Mouse (Mus musculus) gastrocnemius, adult 8-10 months (tissue): ENCODE results near the gene Myo16. TPM values are rescaled to one million over a fixed set of nuclear protein-coding genes. Genes with fewer than 3 reads are reported as not detected.

Experiments used
- DNase-seq, 2 experiments: peaks; one replicate each; pipeline ENCODE4 v3.0.0; 2022; ENCODE audit warnings: low spot score in 2 of 2
- total RNA-seq, 4 experiments: library from RNA; stranded (reverse); gene quantifications; 2 replicates each; pipeline ENCODE4 v1.2.4; 2022

Myo16 gene
- total RNA-seq, 4 experiments from 2014 or later = 0.04 to 0.17 TPM; not detected in 2

DNA sequence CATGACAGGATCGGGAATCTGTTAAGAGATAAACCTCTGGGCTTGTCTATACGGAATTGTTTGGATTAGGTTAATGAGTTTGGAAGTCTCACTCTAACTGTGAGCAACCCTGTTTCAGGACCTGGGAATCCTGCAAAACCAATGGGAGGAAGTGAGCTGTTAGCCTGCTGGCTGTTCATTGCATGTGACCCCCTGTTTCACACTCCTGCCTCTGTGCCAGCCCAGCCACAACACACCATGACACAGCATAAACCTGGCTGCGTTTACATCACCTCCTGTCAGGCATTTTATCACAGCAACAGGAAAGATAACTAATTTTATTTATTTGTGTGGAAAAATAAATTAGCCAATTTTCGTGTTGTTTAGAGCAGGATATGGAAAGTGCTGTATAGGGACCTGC lies 138.9 kb downstream of the Myo16 start:
- no peak for DNase-seq

GRCm38 (mm10) chr8:10300797-10301196 lies 147.1 kb downstream of the Myo16 start:
- DNase-seq = no peak

DNA sequence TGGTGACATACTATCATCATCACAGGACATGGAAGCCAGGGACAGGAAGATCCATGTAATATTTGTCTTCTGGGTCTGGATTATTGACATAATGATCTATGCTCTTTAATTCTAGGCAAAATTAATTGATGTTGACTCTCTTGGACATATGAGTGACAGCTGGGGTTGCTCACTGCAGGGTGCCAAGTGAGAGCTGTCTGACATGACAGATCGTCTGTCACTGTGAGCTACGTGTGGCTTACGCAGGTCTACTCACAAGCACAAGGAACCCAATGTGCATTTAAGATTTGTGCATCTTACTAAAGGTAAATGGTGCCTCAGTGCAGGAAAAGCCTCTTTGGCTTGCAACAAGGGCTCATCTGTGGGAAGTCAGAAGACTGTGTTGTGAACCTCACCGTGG lies 149.3 kb downstream of the Myo16 start:
- DNase-seq = no peak

DNA sequence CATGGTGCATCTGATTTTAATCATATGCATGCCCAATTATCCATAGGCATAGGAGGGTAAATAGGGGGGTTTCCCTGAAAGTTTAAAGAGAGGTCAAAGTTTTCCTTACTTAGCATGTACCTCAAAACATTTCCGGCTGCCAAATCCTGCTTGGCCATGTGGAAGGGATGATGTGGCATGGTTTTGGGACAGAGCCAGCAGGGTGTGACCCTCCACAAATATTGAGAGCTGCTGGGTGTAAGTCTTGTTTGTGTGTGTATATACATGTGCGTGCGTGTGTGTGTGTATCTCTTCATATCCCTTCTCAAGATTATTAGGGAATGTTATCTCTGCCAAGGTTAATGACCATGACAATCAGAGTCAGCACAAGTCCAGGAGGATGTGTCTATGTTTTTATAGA lies 150.3 kb downstream of the Myo16 start:
- DNase-seq = no peak

DNA sequence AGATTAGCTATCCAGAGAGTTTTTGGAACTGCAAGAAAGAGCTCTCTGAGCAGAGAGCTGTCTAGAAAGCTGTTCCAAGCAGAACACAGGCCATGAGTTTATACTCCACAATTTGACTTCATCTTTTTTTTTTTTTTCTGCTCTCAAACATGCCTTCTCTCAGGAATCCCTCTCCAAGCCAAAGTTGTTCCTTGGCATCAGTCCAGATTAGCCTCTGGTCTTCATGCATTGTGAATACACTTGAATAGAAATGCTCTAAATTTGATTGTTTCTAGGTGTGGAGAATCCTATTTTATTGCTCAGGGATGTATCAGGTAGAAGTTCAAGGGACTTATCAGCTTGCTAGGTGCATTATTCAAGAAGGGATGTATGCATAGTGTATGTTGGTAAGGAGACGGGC lies 151.0 kb downstream of the Myo16 start:
- DNase-seq = no peak

- no peak for DNase-seq
These were observed 153.6 kb downstream of the Myo16 start for GRCm38 (mm10) chr8:10307345-10307744.

DNA sequence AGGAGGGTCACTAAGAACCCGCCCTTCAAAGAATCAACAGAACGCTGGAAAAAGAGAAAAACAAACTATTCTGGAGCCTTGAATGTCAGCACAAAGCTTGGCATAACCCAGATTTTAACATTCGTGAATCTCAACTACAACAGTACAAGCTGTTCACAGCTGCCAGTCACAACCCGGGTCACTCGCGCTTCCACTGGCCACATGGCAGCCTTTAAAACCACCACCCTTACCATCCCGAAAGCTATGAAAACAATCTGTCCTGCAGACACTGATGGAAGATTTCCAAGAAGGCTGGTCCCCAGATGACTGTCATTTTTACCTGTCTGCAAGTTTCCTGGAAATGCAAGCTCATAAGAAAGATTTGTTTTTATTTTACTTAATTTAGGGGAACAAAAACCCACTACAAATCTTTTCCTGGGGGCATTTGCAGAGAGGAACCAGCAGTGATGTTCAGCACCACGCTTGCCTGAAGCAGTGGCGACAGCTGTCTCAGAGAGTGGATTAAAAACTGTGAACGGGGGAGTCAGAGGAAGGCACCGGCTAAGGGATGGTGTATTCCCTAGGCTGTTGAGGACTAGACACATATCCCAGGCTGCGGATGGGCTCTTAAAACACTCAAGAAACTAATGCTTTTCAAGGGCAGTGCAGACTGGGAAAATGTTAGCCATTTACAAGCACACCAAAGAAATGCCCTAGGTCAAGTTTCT lies 154.2 kb downstream of the Myo16 start:
- no peak for DNase-seq

DNA sequence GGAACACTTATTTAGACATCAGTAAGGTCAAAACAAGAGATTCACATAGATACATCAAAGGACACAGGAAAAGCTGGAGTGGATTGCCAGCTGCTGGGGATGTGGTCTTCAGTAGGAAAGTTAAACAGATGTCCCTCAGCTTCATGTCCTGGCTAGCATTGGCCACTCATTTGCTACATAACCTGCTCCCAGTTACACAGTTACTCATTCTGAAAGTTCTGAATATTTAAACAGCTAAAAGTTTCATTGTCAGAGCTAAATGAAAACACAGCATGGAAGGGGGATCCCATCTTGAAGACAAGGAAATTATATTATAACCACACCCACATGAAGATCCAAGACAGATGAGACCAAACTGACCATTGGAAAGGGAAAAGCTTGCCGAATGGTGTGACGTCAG lies 156.8 kb downstream of the Myo16 start:
- no peak for DNase-seq

- DNase-seq = no peak
These were observed 158.6 kb downstream of the Myo16 start for GRCm38 (mm10) chr8:10312316-10312715.

GRCm38 (mm10) chr8:10316201-10316600 lies 162.5 kb downstream of the Myo16 start:
- DNase-seq = no peak

GRCm38 (mm10) chr8:10318103-10318502 lies 164.4 kb downstream of the Myo16 start:
- DNase-seq = no peak

DNA sequence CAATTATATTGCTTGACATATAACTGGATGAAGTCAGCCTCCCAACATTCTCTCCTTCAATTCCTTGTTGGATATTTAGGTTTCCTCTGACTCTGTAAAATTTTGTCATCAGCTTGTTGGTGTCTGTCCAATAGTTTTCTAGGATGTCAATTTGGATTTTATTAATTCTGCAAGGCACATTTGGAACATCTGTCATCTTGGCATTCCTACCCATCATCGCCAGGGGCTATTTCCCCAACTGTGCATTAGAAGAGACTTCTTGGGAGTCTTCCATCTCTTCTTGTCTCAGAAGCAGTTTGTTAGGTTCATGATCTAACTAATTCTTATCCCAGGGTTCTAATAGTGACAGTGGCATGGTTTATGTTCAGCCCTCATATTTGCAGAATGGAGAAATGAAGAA lies 196.7 kb downstream of the Myo16 start:
- DNase-seq = no peak

DNA sequence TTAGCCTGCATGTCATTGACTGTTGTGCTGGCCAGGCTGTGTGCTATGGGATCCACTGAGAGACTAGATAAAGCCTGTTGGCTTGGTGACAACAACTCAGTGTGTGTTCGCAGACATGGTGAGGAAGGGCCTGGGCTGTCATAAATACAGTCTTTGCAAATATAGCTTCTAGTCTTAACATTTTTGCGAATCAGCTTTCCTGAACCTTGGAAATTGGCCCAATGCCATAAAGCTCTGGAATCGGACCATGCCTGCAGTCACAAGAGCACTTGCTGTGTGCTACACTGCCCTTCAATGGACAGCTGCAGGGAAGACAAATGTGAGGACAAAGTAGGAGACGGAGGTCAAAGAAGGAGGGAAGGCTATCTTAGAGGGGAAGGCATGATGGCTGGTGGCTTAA lies 205.0 kb downstream of the Myo16 start:
- DNase-seq = no peak

- DNase-seq = no peak
These were observed 209.2 kb downstream of the Myo16 start for GRCm38 (mm10) chr8:10362949-10363348.

DNA sequence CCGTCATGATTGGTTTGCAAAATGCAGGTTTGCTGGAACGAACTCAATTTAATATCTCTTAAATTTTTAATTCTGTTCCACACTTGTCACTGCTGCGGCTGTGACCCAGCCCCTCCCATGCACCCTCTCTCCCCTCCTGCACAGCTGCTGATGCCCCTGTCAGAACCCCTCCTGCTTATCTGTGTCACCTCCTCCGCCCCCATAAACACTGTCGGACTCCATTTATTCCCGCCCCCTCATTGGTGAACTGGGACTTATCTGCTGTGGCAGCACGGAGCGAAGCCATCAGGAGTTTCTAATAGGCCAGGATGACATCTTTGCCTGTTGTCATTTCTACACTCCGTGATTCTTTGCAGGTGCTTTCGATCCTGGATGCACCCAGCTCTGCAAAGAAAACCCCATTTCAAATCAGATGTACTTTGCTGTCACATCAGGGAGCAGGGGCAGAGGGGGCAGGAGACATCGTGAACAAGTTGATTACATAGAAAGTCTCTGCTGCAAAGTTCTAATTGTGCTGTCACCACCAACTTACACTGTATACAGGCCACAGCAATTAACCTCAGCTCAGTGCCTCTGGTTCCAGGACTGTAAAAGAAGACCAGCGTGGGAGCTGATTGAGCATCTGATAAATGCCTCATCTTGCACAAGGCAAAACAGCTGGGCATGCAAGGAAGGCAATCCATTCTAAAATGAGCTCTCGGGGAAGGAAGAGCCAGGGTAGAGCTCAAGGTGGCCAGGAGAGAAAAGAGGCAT lies 210.1 kb downstream of the Myo16 start:
- no peak for DNase-seq

DNA sequence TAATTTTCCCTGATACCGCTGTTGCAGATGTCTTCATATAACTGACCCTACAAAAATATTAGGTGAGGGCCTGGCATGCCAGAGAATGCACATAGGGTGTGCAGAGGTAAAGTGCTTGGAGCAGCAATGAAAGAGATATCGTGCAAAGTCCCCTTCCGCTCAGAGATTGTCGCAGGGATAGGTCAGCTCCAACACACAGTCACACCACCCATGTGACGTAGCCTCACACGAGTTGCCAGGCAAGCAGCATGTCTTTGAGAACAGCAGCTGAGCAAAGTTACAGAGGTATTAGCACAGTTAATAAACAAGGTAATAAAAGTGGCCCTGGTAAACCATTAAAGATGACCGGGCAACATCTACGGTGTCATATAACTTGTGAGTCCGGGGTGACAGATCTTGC lies 212.4 kb downstream of the Myo16 start:
- no peak for DNase-seq

DNA sequence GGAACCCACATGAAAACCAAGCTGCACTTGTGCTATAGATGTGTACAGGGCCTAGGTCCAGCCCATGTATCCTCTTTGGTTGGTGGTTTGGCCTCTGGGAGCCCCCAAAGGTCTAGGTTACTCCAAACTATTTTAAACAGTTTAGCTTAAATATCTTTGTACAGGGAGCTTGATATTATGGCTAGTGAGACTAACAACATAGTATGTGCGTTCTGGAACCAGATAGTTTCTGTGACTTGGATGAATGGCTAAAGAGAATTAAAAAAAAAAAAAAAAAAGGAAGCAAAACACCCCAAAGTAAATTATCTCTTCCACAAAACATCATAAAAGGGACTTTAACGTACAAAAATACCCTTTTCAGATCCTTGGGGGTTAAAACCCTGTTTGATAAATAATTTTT lies 218.9 kb downstream of the Myo16 start:
- no peak for DNase-seq

- DNase-seq = no peak
These were observed 233.4 kb downstream of the Myo16 start for GRCm38 (mm10) chr8:10387143-10387542.

DNA sequence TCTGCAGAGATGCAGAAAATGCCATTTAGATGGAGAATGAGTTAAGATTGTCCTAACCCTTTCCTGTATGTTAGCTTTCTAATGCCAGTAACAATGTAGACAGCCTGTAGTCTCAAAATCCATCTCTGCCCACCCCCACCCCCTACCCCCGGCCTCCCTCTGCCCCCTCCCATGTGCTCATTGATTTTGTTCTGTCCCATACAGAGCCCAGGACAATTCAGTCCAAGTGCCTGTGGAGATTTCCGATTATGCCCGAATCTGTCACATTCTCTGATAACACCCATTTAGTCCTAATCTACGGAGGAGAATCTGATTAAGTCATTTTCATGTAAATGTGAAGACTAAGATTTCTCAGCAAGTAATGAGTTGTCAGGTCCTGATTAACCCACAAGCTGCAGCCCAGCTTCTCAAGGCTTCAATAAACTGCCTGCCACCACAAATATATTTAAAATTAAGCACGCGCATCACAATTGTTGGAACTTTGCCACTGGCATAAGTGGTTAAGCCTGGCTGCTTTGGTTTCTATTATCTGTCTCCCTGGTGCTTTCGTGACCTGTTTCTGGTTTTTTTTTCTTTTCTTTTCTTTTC lies 237.5 kb downstream of the Myo16 start:
- DNase-seq = no peak

- DNase-seq = no peak
These were observed 238.2 kb downstream of the Myo16 start for GRCm38 (mm10) chr8:10391913-10392312.

- DNase-seq = no peak
These were observed 240.8 kb downstream of the Myo16 start for GRCm38 (mm10) chr8:10394506-10394905.

GRCm38 (mm10) chr8:10395146-10395545 lies 241.4 kb downstream of the Myo16 start:
- DNase-seq = no peak

DNA sequence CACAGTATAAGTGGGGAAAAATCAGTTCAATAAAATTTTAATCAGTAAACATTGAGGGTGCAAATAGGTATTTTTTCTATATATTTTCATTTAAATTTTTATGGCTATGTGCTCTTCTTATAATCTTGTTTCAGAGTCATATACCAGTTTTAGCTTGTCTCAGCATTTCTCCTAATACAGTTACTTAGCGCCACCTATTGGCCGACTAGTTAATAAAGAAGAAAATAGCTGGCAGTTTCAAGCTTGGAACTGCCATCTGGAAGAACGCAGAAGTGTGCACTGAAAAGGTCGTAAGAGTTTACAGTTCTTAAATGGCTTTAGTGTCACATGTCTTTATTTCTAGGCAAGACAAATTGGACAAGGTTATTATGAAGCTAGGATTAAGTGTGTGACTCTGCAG lies 248.9 kb downstream of the Myo16 start:
- DNase-seq = no peak
